Mouse (Mus musculus): Measurements from ENCODE around the gene Fbxw20. TPM values are rescaled to one million over a fixed set of nuclear protein-coding genes. Genes with fewer than 3 reads are reported as not detected.
A peak's percentile ranks its signal among the peaks of the same experiment; 100 is the strongest.
"Not testable (repeated sequence)": the region's sequence is repeated elsewhere in the genome, so short reads cannot be mapped to it uniquely, and the experiment has no call there.

Gene Fbxw20
- not detected in 2 replicates for total RNA-seq (2014; rRNA removed)
- not detected in 2 replicates for polyA plus RNA-seq (2012; rRNA removed)

GRCm38 (mm10) chr9:109234654-109235053 lies at the start of gene Fbxw20:
Gene Fbxw20, minus strand, starts transcription at chr9:109234754.
- no peaks in the 10 kb centered on the region for H3K4me1 ChIP-seq (ENCODE audit: control insufficient read depth, insufficient read depth, low read length)
- DNase-seq (ENCODE audit: extremely low read depth, low read depth, low spot score) = no peak

GRCm38 (mm10) chr9:109263041-109263440 lies 28.5 kb upstream of the Fbxw20 start:
- TF ChIP-seq POLR2A (IDR thresholded peaks at IDR 0.05; ENCODE audit: extremely low read depth, insufficient read depth, low read length) = no peak
- TF ChIP-seq CTCF (IDR thresholded peaks at IDR 0.05; ENCODE audit: low read depth, low read length) = no peak

More at GRCm38 (mm10) chr9:109234654-109235053, at the start of gene Fbxw20:
- Histone ChIP-seq H3K79me2 (ENCODE audit: control insufficient read depth, insufficient read depth, low read length) (no peaks in the 10 kb centered on the region), H3K4me3 (ENCODE audit: insufficient read depth, low read depth, low read length) (no peak within 1 kb of the TSS), H3K27me3 (ENCODE audit: control insufficient read depth, insufficient read depth, low read length) (no peaks in the 10 kb centered on the region), H3K9ac (ENCODE audit: low read depth, low read length) (no peak within 1 kb of the TSS), H3K36me3 (ENCODE audit: control insufficient read depth, insufficient read depth, low read length) (no peaks in the 10 kb centered on the region), H3K27ac (replicated peaks; ENCODE audit: insufficient read depth, low read depth, low read length) (no peak within 1 kb of the TSS)
- no peak for TF ChIP-seq CTCF (IDR thresholded peaks at IDR 0.05; ENCODE audit: low read depth, low read length)
- no peak for TF ChIP-seq POLR2A (IDR thresholded peaks at IDR 0.05; ENCODE audit: extremely low read depth, insufficient read depth, low read length)
- WGBS = 81% methylated on average over 1 of the region's 1 CpGs

GRCm38 (mm10) chr9:109218449-109218848 lies 16.1 kb downstream of the Fbxw20 start:
- no peak overlapping the region for H3K27ac ChIP-seq (replicated peaks; ENCODE audit: insufficient read depth, low read depth, low read length)
- no peak for DNase-seq (ENCODE audit: extremely low read depth, low read depth, low spot score)
- H3K4me3 ChIP-seq (ENCODE audit: insufficient read depth, low read depth, low read length) = no peak overlapping the region
- no peaks in the 10 kb centered on the region for H3K36me3 ChIP-seq (ENCODE audit: control insufficient read depth, insufficient read depth, low read length)
- H3K9ac ChIP-seq (ENCODE audit: low read depth, low read length) = no peak overlapping the region
- no peaks in the 10 kb centered on the region for H3K79me2 ChIP-seq (ENCODE audit: control insufficient read depth, insufficient read depth, low read length)
- H3K4me1 ChIP-seq (ENCODE audit: control insufficient read depth, insufficient read depth, low read length) = no peaks in the 10 kb centered on the region; the same call in 1 of the 2 replicates
- H3K27me3 ChIP-seq (ENCODE audit: control insufficient read depth, insufficient read depth, low read length) = no peaks in the 10 kb centered on the region
- TF ChIP-seq POLR2A (IDR thresholded peaks at IDR 0.05; ENCODE audit: extremely low read depth, insufficient read depth, low read length) (no peak), CTCF (IDR thresholded peaks at IDR 0.05; ENCODE audit: low read depth, low read length) (no peak)
- WGBS = 73% methylated on average over 6 of the region's 6 CpGs

More at GRCm38 (mm10) chr9:109263041-109263440, 28.5 kb upstream of the Fbxw20 start:
- no peaks in the 10 kb centered on the region for H3K79me2 ChIP-seq (ENCODE audit: control insufficient read depth, insufficient read depth, low read length)
- no peak overlapping the region for H3K9ac ChIP-seq (ENCODE audit: low read depth, low read length)
- H3K4me3 ChIP-seq (ENCODE audit: insufficient read depth, low read depth, low read length) = no peak overlapping the region
- no peaks in the 10 kb centered on the region for H3K4me1 ChIP-seq (ENCODE audit: control insufficient read depth, insufficient read depth, low read length)
- no peaks in the 10 kb centered on the region for H3K27me3 ChIP-seq (ENCODE audit: control insufficient read depth, insufficient read depth, low read length)
- no peaks in the 10 kb centered on the region for H3K36me3 ChIP-seq (ENCODE audit: control insufficient read depth, insufficient read depth, low read length)
- no peak overlapping the region for H3K27ac ChIP-seq (replicated peaks; ENCODE audit: insufficient read depth, low read depth, low read length)
- 72% methylated on average over 2 of the region's 2 CpGs for WGBS
- DNase-seq (ENCODE audit: extremely low read depth, low read depth, low spot score) = no peak

GRCm38 (mm10) chr9:109201347-109201746 lies 33.2 kb downstream of the Fbxw20 start:
- not testable (repeated sequence) for H3K4me3 ChIP-seq (ENCODE audit: insufficient read depth, low read depth, low read length); H3K4me1 ChIP-seq (ENCODE audit: control insufficient read depth, insufficient read depth, low read length); H3K79me2 ChIP-seq (ENCODE audit: control insufficient read depth, insufficient read depth, low read length); H3K9ac ChIP-seq (ENCODE audit: low read depth, low read length); DNase-seq (ENCODE audit: extremely low read depth, low read depth, low spot score); H3K27ac ChIP-seq (replicated peaks; ENCODE audit: insufficient read depth, low read depth, low read length); H3K36me3 ChIP-seq (ENCODE audit: control insufficient read depth, insufficient read depth, low read length); H3K27me3 ChIP-seq (ENCODE audit: control insufficient read depth, insufficient read depth, low read length)
- 73% methylated on average over 1 of the region's 1 CpGs for WGBS

GRCm38 (mm10) chr9:109200349-109200748 lies 34.2 kb downstream of the Fbxw20 start:
- DNase-seq (ENCODE audit: extremely low read depth, low read depth, low spot score) = peak; percentile 5
- 88% methylated on average over 1 of the region's 1 CpGs for WGBS

GRCm38 (mm10) chr9:109199353-109199752 lies 35.2 kb downstream of the Fbxw20 start:
- 67% methylated on average over 1 of the region's 1 CpGs for WGBS
- H3K36me3 ChIP-seq (ENCODE audit: control insufficient read depth, insufficient read depth, low read length) = no peaks in the 10 kb centered on the region
- no peak overlapping the region for H3K9ac ChIP-seq (ENCODE audit: low read depth, low read length)
- DNase-seq (ENCODE audit: extremely low read depth, low read depth, low spot score) = no peak
- H3K27me3 ChIP-seq (ENCODE audit: control insufficient read depth, insufficient read depth, low read length) = no peaks in the 10 kb centered on the region
- H3K79me2 ChIP-seq (ENCODE audit: control insufficient read depth, insufficient read depth, low read length) = no peaks in the 10 kb centered on the region
- no peak overlapping the region for H3K4me3 ChIP-seq (ENCODE audit: insufficient read depth, low read depth, low read length)
- TF ChIP-seq POLR2A (IDR thresholded peaks at IDR 0.05; ENCODE audit: extremely low read depth, insufficient read depth, low read length) (no peak), CTCF (IDR thresholded peaks at IDR 0.05; ENCODE audit: low read depth, low read length) (no peak)
- no peaks in the 10 kb centered on the region for H3K4me1 ChIP-seq (ENCODE audit: control insufficient read depth, insufficient read depth, low read length)
- no peak overlapping the region for H3K27ac ChIP-seq (replicated peaks; ENCODE audit: insufficient read depth, low read depth, low read length)

More at GRCm38 (mm10) chr9:109200349-109200748, 34.2 kb downstream of the Fbxw20 start:
- TF ChIP-seq POLR2A (IDR thresholded peaks at IDR 0.05; ENCODE audit: extremely low read depth, insufficient read depth, low read length) (no peak), CTCF (IDR thresholded peaks at IDR 0.05; ENCODE audit: low read depth, low read length) (no peak)
- H3K9ac ChIP-seq (ENCODE audit: low read depth, low read length) = no peak overlapping the region
- H3K36me3 ChIP-seq (ENCODE audit: control insufficient read depth, insufficient read depth, low read length) = no peaks in the 10 kb centered on the region
- no peaks in the 10 kb centered on the region for H3K27me3 ChIP-seq (ENCODE audit: control insufficient read depth, insufficient read depth, low read length)
- no peaks in the 10 kb centered on the region for H3K4me1 ChIP-seq (ENCODE audit: control insufficient read depth, insufficient read depth, low read length)
- H3K4me3 ChIP-seq (ENCODE audit: insufficient read depth, low read depth, low read length) = no peak overlapping the region
- no peaks in the 10 kb centered on the region for H3K79me2 ChIP-seq (ENCODE audit: control insufficient read depth, insufficient read depth, low read length)
- H3K27ac ChIP-seq (replicated peaks; ENCODE audit: insufficient read depth, low read depth, low read length) = no peak overlapping the region

DNA sequence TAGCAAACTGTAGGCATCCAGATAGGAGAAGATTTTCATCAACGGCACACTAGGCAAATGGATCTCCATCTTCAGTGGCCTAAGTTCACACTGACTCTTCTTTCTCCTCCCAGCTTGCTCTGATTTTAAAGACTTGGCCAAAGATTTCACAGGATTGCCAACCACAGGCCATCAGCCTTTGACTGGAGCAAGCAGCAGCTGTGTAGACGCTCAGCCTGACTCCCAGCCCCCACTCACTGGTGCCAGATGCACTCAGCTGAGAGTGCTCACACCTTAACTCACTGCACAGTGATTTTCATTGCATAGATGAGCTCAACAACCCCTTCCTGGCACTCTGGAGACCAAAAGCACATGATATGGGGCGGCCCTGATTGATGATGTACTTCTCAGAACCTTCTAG lies 38.7 kb downstream of the Fbxw20 start, which contains the start of gene Fbxw13:
Gene Fbxw13 (minus strand): TSS at position 101 of the 400 bp plus-strand sequence.
- H3K4me1 ChIP-seq (ENCODE audit: control insufficient read depth, insufficient read depth, low read length); DNase-seq (ENCODE audit: extremely low read depth, low read depth, low spot score); H3K9ac ChIP-seq (ENCODE audit: low read depth, low read length); H3K27me3 ChIP-seq (ENCODE audit: control insufficient read depth, insufficient read depth, low read length); H3K36me3 ChIP-seq (ENCODE audit: control insufficient read depth, insufficient read depth, low read length); H3K4me3 ChIP-seq (ENCODE audit: insufficient read depth, low read depth, low read length); H3K27ac ChIP-seq (replicated peaks; ENCODE audit: insufficient read depth, low read depth, low read length); H3K79me2 ChIP-seq (ENCODE audit: control insufficient read depth, insufficient read depth, low read length): not testable (repeated sequence)
- WGBS = 79% methylated on average over 3 of the region's 3 CpGs
